Mouse (Mus musculus) lung, adult 2 months (tissue): ENCODE data around the gene Grip1.

Experiments used
- CTCF ChIP-seq: fragments of 200-500 bp; IDR thresholded peaks from 2 replicates; pipeline ENCODE4 v1.5.1; 2011; ENCODE audit warnings: mild to moderate bottlenecking, low read length, control low read depth; ENCODE audit not compliant: insufficient read depth
- POLR2A ChIP-seq: fragments of 200-500 bp; IDR thresholded peaks from 2 replicates; pipeline ENCODE4 v1.6.1; 2011; ENCODE audit warnings: low read depth, mild to moderate bottlenecking, control low read depth, low read length, borderline replicate concordance; ENCODE audit errors: extremely low read depth

- TF ChIP-seq POLR2A (no peak), CTCF (no peak)
Measured at GRCm38 (mm10) chr10:119544743-119545142, 91.1 kb downstream of the Grip1 start.
